Mouse (Mus musculus) A20 (cell line): ENCODE measurements around the gene Zbtb17.

ENCODE experiments used
- DNase-seq: peaks from one replicate; pipeline ENCODE4 v3.0.0-alpha.2; 2011; ENCODE audit warnings: low read depth, low spot score

Zbtb17 gene

GRCm38 (mm10) chr4:141444451-141445327 is at the start of gene Zbtb17:
TSS of gene Zbtb17 (plus strand) at chr4:141444654.
- peak; percentile 90 for DNase-seq

DNA sequence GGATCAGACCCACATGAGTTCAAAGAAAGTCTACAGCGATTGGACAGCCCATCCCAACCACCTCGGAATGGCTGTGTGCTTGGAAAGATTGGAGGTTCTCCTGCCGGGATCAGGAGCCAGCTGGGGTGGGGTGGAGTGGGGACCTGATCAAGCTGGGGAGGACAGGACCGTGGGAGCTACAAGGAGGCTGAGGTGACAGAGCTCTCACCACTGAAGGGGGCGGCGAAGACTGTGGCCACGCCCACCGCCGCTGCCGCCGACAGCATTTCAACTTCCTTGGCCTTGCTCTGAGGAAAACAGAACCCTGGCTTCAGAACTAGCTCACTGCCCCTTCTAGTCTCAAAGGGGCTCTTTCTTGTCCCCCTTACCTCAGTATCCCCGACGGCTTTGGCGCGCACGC is 49.7 kb upstream of the Zbtb17 start:
- DNase-seq, result no peak

DNA sequence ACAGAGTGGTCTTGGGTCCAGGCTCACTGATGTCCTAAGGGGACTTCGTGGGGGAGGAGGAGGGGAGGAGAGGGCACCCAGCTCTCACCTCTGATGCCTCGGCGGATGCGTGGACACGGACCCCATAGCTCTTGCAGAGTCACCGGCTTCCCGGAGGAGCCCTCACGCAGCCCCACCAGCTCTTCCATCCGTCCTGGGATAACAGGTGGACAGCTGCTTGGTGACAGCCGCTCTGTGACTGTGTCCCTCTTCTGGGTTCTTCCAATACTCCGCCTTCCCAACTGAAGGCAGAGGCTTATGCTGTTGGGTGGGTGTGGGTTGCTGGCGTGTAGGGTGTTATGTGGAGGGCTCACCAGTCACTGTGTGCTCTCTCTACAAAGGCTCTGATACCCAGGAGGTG is 46.6 kb upstream of the Zbtb17 start:
- no peak for DNase-seq

DNA sequence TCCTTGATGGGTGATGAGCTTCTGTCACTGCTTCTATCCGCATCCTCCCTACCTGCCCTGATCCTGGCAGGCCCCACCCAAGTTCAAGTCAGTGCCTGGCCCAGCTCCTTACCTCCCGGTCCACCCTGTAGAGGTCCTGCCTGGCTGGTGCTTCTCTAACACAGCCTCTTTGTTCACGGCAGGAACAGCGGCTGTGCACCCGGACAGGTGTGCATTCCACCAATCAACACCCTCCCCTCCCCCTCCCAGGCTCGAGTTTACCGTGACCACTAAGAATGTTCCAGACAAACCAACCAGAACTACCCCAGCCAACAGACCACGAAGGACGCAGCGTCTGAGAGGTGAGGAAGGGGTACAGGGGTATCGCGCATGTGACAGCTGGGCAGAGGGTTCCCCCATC is 45.9 kb upstream of the Zbtb17 start, which contains the start of gene Clcnka:
Gene Clcnka (minus strand): TSS at position 180 of the 400 bp plus-strand sequence.
- no peak for DNase-seq

DNA sequence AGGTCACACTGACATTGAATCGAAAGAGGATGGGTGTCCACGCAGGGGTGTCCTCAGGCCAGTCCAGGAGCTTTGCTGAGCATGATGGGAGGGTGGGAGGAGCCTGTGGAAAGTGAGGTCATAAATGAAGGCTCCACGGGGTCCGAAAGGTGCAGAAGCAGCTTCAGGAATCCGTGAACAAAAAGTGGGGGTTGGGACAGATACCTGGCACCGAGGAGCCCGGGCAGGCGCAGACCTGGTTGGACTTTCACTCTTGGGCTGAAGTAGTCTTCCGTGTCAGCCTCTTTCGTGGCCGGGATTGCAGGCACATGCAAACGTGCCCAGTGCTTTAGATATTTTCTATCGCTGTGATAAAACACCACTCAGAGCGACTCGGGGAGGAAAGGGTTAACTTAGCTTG is 44.3 kb upstream of the Zbtb17 start:
- DNase-seq, result no peak

DNA sequence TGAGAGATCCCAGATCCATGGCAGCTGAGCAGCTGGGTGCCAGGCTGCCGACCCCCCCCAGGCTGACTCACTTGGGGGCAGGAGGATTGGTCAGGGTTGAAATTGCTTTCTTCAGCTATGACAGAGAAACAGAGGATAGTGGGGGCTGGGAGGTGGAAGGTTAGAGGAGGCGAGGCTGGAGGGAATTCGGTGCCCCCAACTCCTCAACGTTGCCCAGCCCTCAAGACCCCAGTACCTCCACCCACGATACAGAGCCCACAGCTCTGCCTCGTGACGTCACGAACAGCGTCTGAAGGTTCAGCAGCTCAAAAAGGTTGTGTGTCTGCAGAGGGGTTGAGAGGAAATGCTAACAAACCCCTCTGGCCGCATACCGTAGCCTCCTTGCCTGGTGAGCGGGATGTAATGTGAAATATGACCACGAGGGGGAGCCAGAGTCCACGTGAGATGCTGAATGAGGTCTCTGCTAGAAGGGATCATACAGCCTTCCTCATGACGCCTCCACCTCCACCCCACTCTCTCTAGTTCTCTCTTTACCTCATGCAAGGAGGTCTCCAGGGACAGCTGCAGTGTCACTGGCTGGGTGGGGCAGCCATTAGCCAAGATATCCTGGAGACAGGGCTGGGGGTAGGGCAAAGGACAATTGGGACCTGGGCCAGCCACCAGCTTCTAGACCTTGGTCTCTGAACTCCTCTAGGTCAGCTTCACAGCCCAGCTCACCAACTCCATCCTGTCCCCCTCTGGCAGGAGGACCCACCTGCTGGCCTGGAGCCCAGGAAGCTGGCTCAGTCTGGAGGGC is 39.7 kb upstream of the Zbtb17 start:
- peak; percentile 76 for DNase-seq

DNA sequence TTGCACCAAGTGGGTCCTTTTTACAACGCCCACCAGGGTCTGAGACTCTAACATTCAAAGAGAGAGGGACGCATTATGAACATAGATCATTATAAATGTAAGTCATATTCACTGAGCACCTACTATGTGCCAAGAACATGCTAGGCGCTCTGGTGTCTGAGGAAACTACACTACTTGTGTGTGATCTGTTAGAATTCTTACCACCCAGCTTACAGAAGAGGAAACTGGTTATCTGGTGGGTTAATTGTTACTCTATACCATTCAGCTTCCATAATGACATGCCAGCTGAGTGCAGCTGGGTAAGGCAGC is 39.2 kb upstream of the Zbtb17 start:
- no peak for DNase-seq

GRCm38 (mm10) chr4:141406516-141407299 is 37.7 kb upstream of the Zbtb17 start:
- peak; percentile 49 for DNase-seq

- DNase-seq, result no peak
These were observed 35.9 kb upstream of the Zbtb17 start for GRCm38 (mm10) chr4:141408577-141408976.

- DNase-seq, result no peak
These were observed 32.9 kb upstream of the Zbtb17 start for GRCm38 (mm10) chr4:141411430-141411992.

GRCm38 (mm10) chr4:141415924-141416323 is 28.5 kb upstream of the Zbtb17 start, which contains the start of gene Clcnkb:
TSS of gene Clcnkb (minus strand) at chr4:141416014.
- DNase-seq, result no peak

- peak; percentile 78 for DNase-seq
These were observed 24.9 kb upstream of the Zbtb17 start for GRCm38 (mm10) chr4:141419398-141420191.

DNA sequence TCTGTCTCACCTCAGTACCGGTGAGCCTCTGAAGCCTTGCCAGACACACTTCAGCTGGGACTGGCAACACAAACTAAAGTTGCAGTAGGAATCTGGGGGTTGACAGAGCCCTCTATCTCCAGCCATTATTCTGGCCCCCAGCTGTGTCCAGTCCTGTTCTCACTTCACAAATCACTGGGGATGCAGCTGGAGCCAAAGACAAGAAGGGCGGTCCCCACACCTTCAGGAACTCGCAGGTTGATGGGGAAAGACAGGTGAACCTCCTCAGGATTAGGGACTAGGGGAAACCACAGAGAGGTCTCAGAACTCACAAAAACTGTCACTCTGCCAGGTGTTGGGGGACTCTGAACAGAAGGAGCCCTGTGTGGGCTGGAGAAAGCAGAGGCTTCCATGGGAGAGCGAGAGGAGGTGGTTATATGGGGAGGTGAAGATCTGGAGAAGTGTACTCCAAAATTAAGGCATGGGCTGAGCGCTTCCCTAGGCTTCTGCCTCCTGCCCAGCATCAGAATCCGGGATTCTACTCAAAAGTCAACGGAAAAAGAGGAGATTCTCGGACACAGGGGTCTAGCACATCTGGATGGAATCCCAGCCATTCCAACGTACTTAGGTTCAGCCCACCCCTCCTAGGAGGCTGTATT is 24.1 kb upstream of the Zbtb17 start, which contains the start of gene Hspb7:
Gene Hspb7 (plus strand): TSS at position 588 of the 638 bp plus-strand sequence.
- DNase-seq, result no peak

DNA sequence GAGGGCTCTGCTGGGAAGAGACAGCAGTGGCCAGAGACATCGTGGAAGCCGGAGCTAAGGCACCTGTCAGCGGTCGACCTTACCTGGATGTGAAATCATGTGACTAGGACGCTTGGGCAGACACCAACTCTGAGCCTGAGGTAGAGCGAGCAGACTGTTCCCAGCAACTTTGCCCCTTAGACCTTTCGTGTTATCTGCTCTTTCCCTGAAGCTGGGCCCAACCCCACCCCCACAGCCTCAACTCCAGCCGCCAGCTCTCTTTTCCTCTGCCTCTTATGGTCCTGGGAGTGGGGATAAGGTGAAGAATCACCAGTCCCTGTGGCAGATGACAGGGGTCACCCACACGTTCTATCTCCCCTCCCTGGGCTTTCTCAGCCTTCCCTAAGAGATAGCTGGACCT is 23.6 kb upstream of the Zbtb17 start:
- no peak for DNase-seq

DNA sequence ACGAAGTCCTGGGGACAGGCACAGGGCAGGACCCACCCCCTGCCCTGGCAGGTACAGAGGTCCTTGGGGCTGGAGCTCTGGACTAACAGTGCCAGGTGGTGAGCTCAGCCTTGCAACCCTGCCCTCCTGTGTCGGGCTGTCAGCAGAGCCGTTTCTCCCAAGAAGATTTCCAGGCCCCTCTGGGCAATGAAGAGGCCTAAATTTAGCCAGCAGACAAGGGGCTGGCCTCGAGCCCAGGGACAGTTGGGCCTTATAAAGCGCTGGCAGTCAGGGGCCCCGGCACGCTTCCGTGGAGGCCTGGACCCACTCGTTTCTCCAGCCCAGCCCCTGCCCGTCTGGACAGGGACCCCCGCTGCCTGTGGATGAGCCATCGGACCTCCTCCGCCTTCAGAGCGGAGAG is 23.0 kb upstream of the Zbtb17 start:
- DNase-seq, result no peak

DNA sequence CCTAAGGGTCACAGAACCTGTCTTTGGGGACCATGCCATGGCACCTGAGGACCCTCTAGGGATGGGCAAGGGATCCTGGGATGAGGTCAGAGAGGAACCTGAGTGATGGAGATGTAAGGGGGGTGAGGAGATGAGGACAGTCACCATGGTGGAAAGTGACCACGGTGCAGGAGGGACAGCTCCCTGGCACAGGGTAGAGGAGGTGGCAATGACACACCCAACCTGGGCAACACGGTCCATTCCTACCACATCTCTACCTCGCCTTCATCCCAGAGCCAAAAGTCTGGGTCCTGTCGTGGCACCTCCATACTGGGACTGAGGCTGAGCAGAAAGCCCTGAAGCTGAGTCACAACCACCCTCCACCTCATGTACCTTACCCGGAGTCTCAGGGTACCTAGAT is 21.6 kb upstream of the Zbtb17 start:
- DNase-seq, result no peak

- DNase-seq, result no peak
These were observed 21.2 kb upstream of the Zbtb17 start for GRCm38 (mm10) chr4:141423288-141423687.

GRCm38 (mm10) chr4:141423691-141424431 is 20.6 kb upstream of the Zbtb17 start:
- no peak for DNase-seq
